Mouse (Mus musculus) G1E (cell line): ENCODE results near the gene Slc25a28.

Experiments used
- CTCF ChIP-seq: IDR thresholded peaks from 2 replicates; pipeline ENCODE4 v1.5.1; 2012; ENCODE audit warnings: low read depth, low read length, inconsistent platforms, mixed read lengths
- GATA1 ChIP-seq: IDR thresholded peaks from 2 replicates; pipeline ENCODE4 v1.6.1; 2012; ENCODE audit warnings: borderline replicate concordance, low read length, inconsistent platforms, mixed read lengths
- POLR2AphosphoS5 ChIP-seq: IDR thresholded peaks from 2 replicates; pipeline ENCODE4 v1.6.1; 2012; ENCODE audit warnings: low read depth, low read length, inconsistent platforms; ENCODE audit not compliant: insufficient replicate concordance

- TF ChIP-seq GATA1 = no peak
- no peak for TF ChIP-seq CTCF
- TF ChIP-seq POLR2AphosphoS5 = no peak
Measured at GRCm38 (mm10) chr19:43626160-43626559, 48.5 kb downstream of the Slc25a28 start.
